Mouse (Mus musculus) stomach, postnatal 0 days (tissue): ENCODE results near the gene Ptpn22.

Experiments used
- CTCF ChIP-seq: IDR thresholded peaks from 2 replicates; pipeline ENCODE4 v1.5.1; 2016; ENCODE audit warnings: antibody characterized with exemption, low read depth, mild to moderate bottlenecking, moderate library complexity
- EP300 ChIP-seq: optimal IDR thresholded peaks from 2 replicates; pipeline ENCODE3; 2016; ENCODE audit warnings: antibody characterized with exemption

DNA sequence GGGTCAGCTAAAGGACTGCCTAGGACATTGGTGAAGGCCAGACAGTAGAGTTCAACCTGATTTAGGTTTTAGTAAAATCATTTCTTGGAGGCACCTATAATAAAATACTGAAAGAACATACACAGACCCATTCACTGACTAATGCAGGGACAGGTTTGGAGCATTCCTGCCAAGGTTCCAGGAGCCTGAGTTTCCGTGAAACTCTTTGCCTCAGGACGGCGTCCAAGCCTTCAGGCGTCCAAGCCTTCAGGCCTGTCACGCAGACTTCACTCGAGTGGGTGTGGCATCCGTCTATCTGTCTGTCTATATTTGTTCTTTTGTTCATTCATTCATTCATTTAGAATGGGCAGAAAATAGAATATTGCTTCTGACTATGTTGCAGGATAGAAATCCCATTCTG is 28.4 kb upstream of the Ptpn22 start:
- TF ChIP-seq CTCF (no peak), EP300 (no peak)
